In the genomic region with DNA sequence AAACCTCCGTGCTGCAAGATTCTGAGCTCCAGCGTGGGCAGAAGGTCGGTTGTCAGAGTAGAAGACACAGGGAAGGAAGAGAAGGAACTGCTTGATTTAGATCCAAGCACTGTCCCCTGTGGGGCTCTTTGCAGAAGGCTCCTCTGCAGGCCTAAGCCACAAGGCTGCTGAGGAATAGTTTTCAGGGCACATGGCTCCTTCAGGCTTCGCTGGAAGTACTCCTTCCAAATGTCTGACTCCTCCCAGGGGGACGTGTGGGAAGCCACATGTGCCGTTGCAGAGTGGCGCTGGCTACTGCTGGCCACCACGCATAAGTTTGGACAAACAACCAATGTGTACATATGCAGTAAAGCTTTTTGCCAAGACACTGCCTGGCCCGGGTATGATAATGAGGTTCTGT, we compare ENCODE assay signal across 12 mouse cellular contexts. TPM values are rescaled to one million over a fixed set of nuclear protein-coding genes. Genes with fewer than 3 reads are reported as not detected.
DNase-seq lines count a peak whose midpoint lies in the region.
"Not testable (repeated sequence)": the region's sequence is repeated elsewhere in the genome, so short reads cannot be mapped to it uniquely, and the experiment has no call there.
"Had no signal": no experiment of that assay in that cellular context is flagged by ENCODE, and none has a peak within 500 bp of the region (broad histone marks: within the 10 kb centered on the region; RNA-seq: fewer than 3 reads in every experiment).

No protein-coding gene starts in this region.

- peak; percentile 25 for DNase-seq in brain, adult 2 months (ENCODE audit: low read depth, low spot score)
- DNase-seq in heart, adult 11 months, result peak; percentile 90
- peak; percentile 17 for DNase-seq in layer of hippocampus, adult 11-12 months (ENCODE audit: low spot score)
- DNase-seq in layer of hippocampus, adult 9-11 months, result peak; percentile 33
- peak; percentile 12 to 16 for DNase-seq in left cerebral cortex, postnatal 25 days (ENCODE audit: low spot score in 2 of 2)
- peak; percentile 6 to 9 for DNase-seq in right cerebral cortex, adult 2 months (ENCODE audit: low spot score in 2 of 2)

- intact Hi-C loops in left cerebral cortex, postnatal 25 days (cut with DNase I), result not testable (repeated sequence)

RNA-seq across cellular contexts. Expression of gene Slc9a4, which starts 19.8 kb away (rescaled TPM):
- 1 to 10 TPM in 1 of 2 experiments, under 1 TPM in 1; 0.89 to 1.1 TPM for total RNA-seq in left cerebral cortex, postnatal 25 days (2021)
- total RNA-seq: adrenal gland, adult 18-20 months; adrenal gland, adult 8-10 months; adrenal gland, postnatal 14 days; adrenal gland, postnatal 36 days; common myeloid progenitor, adult 5-6 weeks; G1E had no signal

Comparison
In these comparisons a context has a peak if more than half of its experiments do, and no peak if none do; other contexts are left out.
1. Peak in every context shown above with its lines: DNase-seq.
2. DNase-seq: peak in every context shown above with its lines; median percentile 90 in heart, adult 11 months; 33 in layer of hippocampus, adult 9-11 months; 25 in brain, adult 2 months; 17 in layer of hippocampus, adult 11-12 months; 14 in left cerebral cortex, postnatal 25 days; 8 in right cerebral cortex, adult 2 months.